Mouse (Mus musculus): ENCODE data around the gene Fam185a.

GRCm38 (mm10) chr5:21509801-21510200 is 85.0 kb downstream of the Fam185a start:
- no peak for TF ChIP-seq MAX (IDR thresholded peaks at IDR 0.05)
- TF ChIP-seq CTCF (IDR thresholded peaks at IDR 0.05; ENCODE audit: control insufficient read depth, insufficient read depth, insufficient read length): no peak
- TF ChIP-seq MYOD1 (IDR thresholded peaks at IDR 0.05; ENCODE audit: control insufficient read depth, insufficient read length, low read depth): no peak
- TF ChIP-seq MYOG (IDR thresholded peaks at IDR 0.05; ENCODE audit: control insufficient read depth, extremely low read depth, insufficient read length): no peak
- no peak for TF ChIP-seq USF1 (IDR thresholded peaks at IDR 0.05; ENCODE audit: low read depth)
- TF ChIP-seq FOSL1 (IDR thresholded peaks at IDR 0.05; ENCODE audit: insufficient read depth, low read length, poor library complexity, severe bottlenecking): no peak
